Mouse (Mus musculus) ES-Bruce4 (cell line): Measurements from ENCODE around the gene Bag3.

Experiments
- CTCF ChIP-seq: IDR thresholded peaks from one replicate; pipeline ENCODE4 v1.8.1; 2011; ENCODE audit warnings: low read depth, low read length
- EP300 ChIP-seq: IDR thresholded peaks from 2 replicates; pipeline ENCODE4 v1.6.1; 2011; ENCODE audit warnings: low read depth, low read length; ENCODE audit not compliant: insufficient read depth
- POLR2A ChIP-seq: IDR thresholded peaks from one replicate; pipeline ENCODE4 v1.8.1; 2011; ENCODE audit warnings: low read length; ENCODE audit not compliant: insufficient read depth

DNA sequence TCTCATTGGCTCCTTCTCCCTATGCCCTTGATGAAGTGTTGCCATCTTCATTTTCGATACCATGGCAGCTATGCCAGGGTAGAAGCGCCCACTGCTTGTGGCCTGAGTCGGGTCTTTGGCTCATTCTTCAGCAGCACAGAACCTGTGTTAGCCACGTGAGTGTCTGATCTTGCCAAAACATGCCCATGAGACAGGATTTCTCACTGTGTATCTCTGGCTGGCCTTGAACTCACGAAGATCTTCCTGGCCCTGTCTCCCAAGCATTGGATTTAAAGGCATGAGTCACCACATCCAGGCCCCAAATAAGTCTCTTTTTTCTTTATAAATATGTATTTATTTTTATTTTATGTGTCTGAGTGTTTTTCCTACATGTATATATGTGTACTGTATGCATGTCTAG lies 51.8 kb downstream of the Bag3 start:
- TF ChIP-seq POLR2A = no peak
- TF ChIP-seq EP300 = no peak
- TF ChIP-seq CTCF = no peak
